Mouse (Mus musculus): Measurements from ENCODE around the gene Ttc12. TPM values are rescaled to one million over a fixed set of nuclear protein-coding genes. Genes with fewer than 3 reads are reported as not detected.

Ttc12 gene
- polyA plus RNA-seq (2014; fragmentation: Nextera tagmentation; extraction: Ambion mirVana), result 2.1 and 3.2 TPM in 2 replicates

- no peak within 1 kb of the TSS for H3K27ac ChIP-seq (ENCODE audit: low read depth, low read length)
- no peaks in the 10 kb centered on the region for H3K27me3 ChIP-seq (ENCODE audit: control insufficient read depth, insufficient read depth, low read length)
- H3K4me2 ChIP-seq, result peak within 1 kb of the TSS; percentile 62
- WGBS, result 0% methylated on average over 17 of the region's 18 CpGs
- H3K4me3 ChIP-seq (ENCODE audit: low read depth, low read length), result peak within 1 kb of the TSS; percentile 45
- peak; percentile 98 for DNase-seq (ENCODE audit: low spot score, missing footprints)
- H3K4me1 ChIP-seq (ENCODE audit: control insufficient read depth, insufficient read depth, low read length), result no peaks in the 10 kb centered on the region; the same call in 1 of the 2 replicates
- no peaks in the 10 kb centered on the region for H3K36me3 ChIP-seq (ENCODE audit: control insufficient read depth, insufficient read depth, low read length)
- ATAC-seq (ENCODE audit: low FRiP score), result peak; percentile 92
- peak within 1 kb of the TSS; percentile 37; the same call in 1 of the 2 replicates for H3K9ac ChIP-seq (ENCODE audit: low read length)
- no peaks in the 10 kb centered on the region for H3K9me3 ChIP-seq (ENCODE audit: control insufficient read depth, low read length)
Observed at GRCm38 (mm10) chr9:49485892-49486311, at the start of gene Ttc12. Gene Ttc12 (minus strand): TSS chr9:49486225.

GRCm38 (mm10) chr9:49534958-49535357 lies 48.9 kb upstream of the Ttc12 start:
- Histone ChIP-seq H3K27ac (ENCODE audit: low read depth, low read length) (no peak overlapping the region), H3K36me3 (ENCODE audit: control insufficient read depth, insufficient read depth, low read length) (no peaks in the 10 kb centered on the region), H3K4me1 (ENCODE audit: control insufficient read depth, insufficient read depth, low read length) (peaks cover 31% of the 10 kb centered on the region), H3K9me3 (ENCODE audit: control insufficient read depth, low read length) (no peaks in the 10 kb centered on the region), H3K4me3 (ENCODE audit: low read depth, low read length) (no peak overlapping the region), H3K27me3 (ENCODE audit: control insufficient read depth, insufficient read depth, low read length) (no peaks in the 10 kb centered on the region), H3K4me2 (no peak overlapping the region), H3K9ac (ENCODE audit: low read length) (no peak overlapping the region)
- ATAC-seq (ENCODE audit: low FRiP score) (no peak; the same call in 1 of the 2 replicates), DNase-seq (ENCODE audit: low spot score, missing footprints) (peak; percentile 86)
- WGBS, result 59% methylated on average over 4 of the region's 4 CpGs

DNA sequence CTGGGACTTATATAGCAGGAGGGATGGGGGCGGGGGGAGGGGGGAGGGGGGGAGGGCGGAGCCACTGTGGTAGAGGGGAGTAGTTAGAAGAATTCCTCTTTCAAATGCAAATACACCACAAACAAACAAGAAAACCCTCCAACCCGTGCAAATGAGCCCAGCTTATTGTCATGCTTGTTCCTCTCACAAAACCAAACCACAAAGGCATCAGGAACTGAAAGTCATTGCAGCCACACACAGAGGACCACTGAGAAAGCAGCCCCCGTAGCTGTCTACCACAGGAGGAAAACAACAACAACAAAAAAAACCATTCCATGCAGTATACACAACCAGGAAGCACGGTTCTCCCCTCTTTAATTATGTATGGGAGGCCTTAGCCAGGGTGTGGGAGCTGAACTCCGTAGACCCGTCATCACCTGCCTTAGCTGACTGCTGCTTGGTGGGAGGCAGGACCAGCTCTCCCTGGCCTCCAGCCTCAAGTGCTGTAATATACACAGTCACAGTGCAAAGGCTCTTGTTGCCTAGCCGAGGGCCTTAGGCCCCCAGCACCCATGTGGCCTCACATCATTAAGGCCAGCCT lies 48.0 kb upstream of the Ttc12 start:
- H3K4me1 ChIP-seq (ENCODE audit: control insufficient read depth, insufficient read depth, low read length), result peaks cover 31% of the 10 kb centered on the region
- peak; percentile 90 for DNase-seq (ENCODE audit: low spot score, missing footprints)
- H3K27ac ChIP-seq (ENCODE audit: low read depth, low read length), result peak overlapping the region; percentile 61

DNA sequence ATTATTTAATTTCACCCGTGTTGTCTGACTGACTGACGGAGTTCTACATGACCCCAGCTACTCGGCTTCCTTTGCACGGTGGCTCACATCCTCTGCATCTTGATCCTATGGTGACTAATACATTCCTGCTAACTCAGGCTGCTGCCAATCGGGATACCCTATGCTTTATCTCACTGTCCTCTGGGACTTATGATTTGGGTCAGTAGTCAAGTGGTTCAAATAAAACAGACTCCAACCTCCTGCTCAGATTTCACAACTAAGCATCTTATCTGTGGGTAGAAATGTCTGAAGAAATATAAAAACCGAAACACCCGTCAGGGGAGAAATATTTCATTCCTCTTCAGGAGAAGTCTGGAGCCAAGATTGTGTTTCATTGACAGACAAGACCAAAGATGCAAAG lies 47.4 kb upstream of the Ttc12 start:
- WGBS, result 78% methylated on average over 7 of the region's 7 CpGs
- Histone ChIP-seq H3K4me3 (ENCODE audit: low read depth, low read length) (no peak overlapping the region), H3K4me1 (ENCODE audit: control insufficient read depth, insufficient read depth, low read length) (peaks cover 31% of the 10 kb centered on the region), H3K27me3 (ENCODE audit: control insufficient read depth, insufficient read depth, low read length) (no peaks in the 10 kb centered on the region), H3K4me2 (no peak overlapping the region), H3K9me3 (ENCODE audit: control insufficient read depth, low read length) (no peaks in the 10 kb centered on the region), H3K9ac (ENCODE audit: low read length) (no peak overlapping the region), H3K36me3 (ENCODE audit: control insufficient read depth, insufficient read depth, low read length) (no peaks in the 10 kb centered on the region), H3K27ac (ENCODE audit: low read depth, low read length) (no peak overlapping the region)
- DNase-seq (ENCODE audit: low spot score, missing footprints), result no peak
- ATAC-seq (ENCODE audit: low FRiP score), result no peak

More for the DNA sequence above, 48.0 kb upstream of the Ttc12 start:
- Histone ChIP-seq H3K4me2 (no peak overlapping the region), H3K27me3 (ENCODE audit: control insufficient read depth, insufficient read depth, low read length) (no peaks in the 10 kb centered on the region), H3K4me3 (ENCODE audit: low read depth, low read length) (no peak overlapping the region), H3K36me3 (ENCODE audit: control insufficient read depth, insufficient read depth, low read length) (no peaks in the 10 kb centered on the region), H3K9ac (ENCODE audit: low read length) (no peak overlapping the region), H3K9me3 (ENCODE audit: control insufficient read depth, low read length) (no peaks in the 10 kb centered on the region)
- WGBS, result 22% methylated on average over 7 of the region's 8 CpGs
- ATAC-seq (ENCODE audit: low FRiP score), result peak; percentile 71

GRCm38 (mm10) chr9:49531833-49532232 lies 45.8 kb upstream of the Ttc12 start:
- ATAC-seq (ENCODE audit: low FRiP score), result no peak
- 90% methylated on average over 6 of the region's 6 CpGs for WGBS
- no peak overlapping the region for H3K9ac ChIP-seq (ENCODE audit: low read length)

GRCm38 (mm10) chr9:49531257-49531656 lies 45.2 kb upstream of the Ttc12 start:
- Histone ChIP-seq H3K36me3 (ENCODE audit: control insufficient read depth, insufficient read depth, low read length) (no peaks in the 10 kb centered on the region), H3K27me3 (ENCODE audit: control insufficient read depth, insufficient read depth, low read length) (no peaks in the 10 kb centered on the region), H3K9me3 (ENCODE audit: control insufficient read depth, low read length) (no peaks in the 10 kb centered on the region), H3K9ac (ENCODE audit: low read length) (no peak overlapping the region), H3K4me2 (no peak overlapping the region), H3K4me3 (ENCODE audit: low read depth, low read length) (no peak overlapping the region), H3K27ac (ENCODE audit: low read depth, low read length) (no peak overlapping the region), H3K4me1 (ENCODE audit: control insufficient read depth, insufficient read depth, low read length) (peaks cover 19% of the 10 kb centered on the region)
- ATAC-seq (ENCODE audit: low FRiP score) (no peak), DNase-seq (ENCODE audit: low spot score, missing footprints) (no peak)
- 79% methylated on average over 7 of the region's 7 CpGs for WGBS

More at GRCm38 (mm10) chr9:49531833-49532232, 45.8 kb upstream of the Ttc12 start:
- H3K4me1 ChIP-seq (ENCODE audit: control insufficient read depth, insufficient read depth, low read length), result peaks cover 25% of the 10 kb centered on the region
- no peaks in the 10 kb centered on the region for H3K9me3 ChIP-seq (ENCODE audit: control insufficient read depth, low read length)
- DNase-seq (ENCODE audit: low spot score, missing footprints), result no peak
- H3K27ac ChIP-seq (ENCODE audit: low read depth, low read length), result no peak overlapping the region
- H3K36me3 ChIP-seq (ENCODE audit: control insufficient read depth, insufficient read depth, low read length), result no peaks in the 10 kb centered on the region
- no peak overlapping the region for H3K4me3 ChIP-seq (ENCODE audit: low read depth, low read length)
- H3K27me3 ChIP-seq (ENCODE audit: control insufficient read depth, insufficient read depth, low read length), result no peaks in the 10 kb centered on the region
- H3K4me2 ChIP-seq, result no peak overlapping the region

DNA sequence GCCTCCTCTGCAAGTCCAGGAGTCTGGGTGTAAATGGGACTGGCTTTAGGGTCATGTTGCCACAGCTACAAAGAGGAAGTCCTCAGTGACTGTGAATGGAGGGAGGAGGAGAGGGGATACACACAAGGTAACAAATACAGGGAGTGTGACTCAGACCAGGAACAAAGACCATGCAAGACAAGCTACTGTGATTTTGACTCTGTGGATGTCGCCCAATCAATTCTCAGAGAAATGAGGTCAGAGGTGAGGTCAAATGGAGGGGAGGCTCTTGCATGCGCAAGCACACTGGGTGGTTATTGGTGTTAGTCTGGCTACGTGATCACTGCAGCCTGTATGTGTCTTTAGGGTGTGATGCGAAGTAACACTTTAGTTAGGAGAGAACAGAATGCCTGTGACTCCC lies 44.7 kb upstream of the Ttc12 start:
- WGBS, result 55% methylated on average over 4 of the region's 4 CpGs
- H3K36me3 ChIP-seq (ENCODE audit: control insufficient read depth, insufficient read depth, low read length), result no peaks in the 10 kb centered on the region
- no peak overlapping the region for H3K27ac ChIP-seq (ENCODE audit: low read depth, low read length)
- no peak overlapping the region for H3K4me3 ChIP-seq (ENCODE audit: low read depth, low read length)
- H3K9ac ChIP-seq (ENCODE audit: low read length), result no peak overlapping the region
- H3K27me3 ChIP-seq (ENCODE audit: control insufficient read depth, insufficient read depth, low read length), result no peaks in the 10 kb centered on the region
- H3K4me2 ChIP-seq, result no peak overlapping the region
- no peaks in the 10 kb centered on the region for H3K9me3 ChIP-seq (ENCODE audit: control insufficient read depth, low read length)
- DNase-seq (ENCODE audit: low spot score, missing footprints) (no peak), ATAC-seq (ENCODE audit: low FRiP score) (no peak)
- H3K4me1 ChIP-seq (ENCODE audit: control insufficient read depth, insufficient read depth, low read length), result peaks cover 15% of the 10 kb centered on the region

- no peak for DNase-seq (ENCODE audit: low spot score, missing footprints)
- no peak for ATAC-seq (ENCODE audit: low FRiP score)
- Histone ChIP-seq H3K9ac (ENCODE audit: low read length) (no peak overlapping the region), H3K4me3 (ENCODE audit: low read depth, low read length) (no peak overlapping the region), H3K4me2 (no peak overlapping the region), H3K27me3 (ENCODE audit: control insufficient read depth, insufficient read depth, low read length) (no peaks in the 10 kb centered on the region), H3K27ac (ENCODE audit: low read depth, low read length) (no peak overlapping the region), H3K4me1 (ENCODE audit: control insufficient read depth, insufficient read depth, low read length) (peaks cover 11% of the 10 kb centered on the region), H3K9me3 (ENCODE audit: control insufficient read depth, low read length) (no peaks in the 10 kb centered on the region), H3K36me3 (ENCODE audit: control insufficient read depth, insufficient read depth, low read length) (no peaks in the 10 kb centered on the region)
- WGBS, result 73% methylated on average over 8 of the region's 8 CpGs
Observed at GRCm38 (mm10) chr9:49529366-49529959, 43.4 kb upstream of the Ttc12 start.

DNA sequence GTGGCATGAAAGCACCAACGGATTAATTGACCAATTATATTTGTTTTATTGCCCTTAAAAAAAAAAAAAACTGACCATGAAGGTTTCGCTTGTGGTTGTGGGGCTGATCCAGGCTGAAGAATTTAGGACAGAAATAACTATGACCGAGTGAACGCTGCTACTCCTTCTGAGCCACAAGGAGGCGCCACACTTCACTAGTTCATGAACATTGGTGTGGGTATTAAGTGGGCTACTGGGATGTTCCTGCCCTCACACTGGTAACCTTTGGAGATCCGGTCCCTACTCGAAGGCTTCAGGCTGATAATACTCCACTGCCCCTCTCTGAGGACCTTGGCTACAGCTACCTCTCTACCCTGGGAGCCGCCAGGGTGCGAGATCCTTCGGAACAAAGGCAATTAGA lies 42.9 kb upstream of the Ttc12 start:
- peaks cover 6% of the 10 kb centered on the region; the same call in 1 of the 2 replicates for H3K4me1 ChIP-seq (ENCODE audit: control insufficient read depth, insufficient read depth, low read length)
- no peaks in the 10 kb centered on the region for H3K9me3 ChIP-seq (ENCODE audit: control insufficient read depth, low read length)
- DNase-seq (ENCODE audit: low spot score, missing footprints) (peak; percentile 91), ATAC-seq (ENCODE audit: low FRiP score) (no peak)
- no peaks in the 10 kb centered on the region for H3K36me3 ChIP-seq (ENCODE audit: control insufficient read depth, insufficient read depth, low read length)
- H3K4me2 ChIP-seq, result no peak overlapping the region
- H3K27me3 ChIP-seq (ENCODE audit: control insufficient read depth, insufficient read depth, low read length), result no peaks in the 10 kb centered on the region
- no peak overlapping the region for H3K27ac ChIP-seq (ENCODE audit: low read depth, low read length)
- no peak overlapping the region for H3K4me3 ChIP-seq (ENCODE audit: low read depth, low read length)
- 58% methylated on average over 10 of the region's 10 CpGs for WGBS
- H3K9ac ChIP-seq (ENCODE audit: low read length), result no peak overlapping the region

All from midbrain, embryonic 11.5 days (tissue).